Mouse (Mus musculus): ENCODE results near the gene Gm45808.
"Not testable (repeated sequence)": the region's sequence is repeated elsewhere in the genome, so short reads cannot be mapped to it uniquely, and the experiment has no call there.

Gene Gm45808

DNA sequence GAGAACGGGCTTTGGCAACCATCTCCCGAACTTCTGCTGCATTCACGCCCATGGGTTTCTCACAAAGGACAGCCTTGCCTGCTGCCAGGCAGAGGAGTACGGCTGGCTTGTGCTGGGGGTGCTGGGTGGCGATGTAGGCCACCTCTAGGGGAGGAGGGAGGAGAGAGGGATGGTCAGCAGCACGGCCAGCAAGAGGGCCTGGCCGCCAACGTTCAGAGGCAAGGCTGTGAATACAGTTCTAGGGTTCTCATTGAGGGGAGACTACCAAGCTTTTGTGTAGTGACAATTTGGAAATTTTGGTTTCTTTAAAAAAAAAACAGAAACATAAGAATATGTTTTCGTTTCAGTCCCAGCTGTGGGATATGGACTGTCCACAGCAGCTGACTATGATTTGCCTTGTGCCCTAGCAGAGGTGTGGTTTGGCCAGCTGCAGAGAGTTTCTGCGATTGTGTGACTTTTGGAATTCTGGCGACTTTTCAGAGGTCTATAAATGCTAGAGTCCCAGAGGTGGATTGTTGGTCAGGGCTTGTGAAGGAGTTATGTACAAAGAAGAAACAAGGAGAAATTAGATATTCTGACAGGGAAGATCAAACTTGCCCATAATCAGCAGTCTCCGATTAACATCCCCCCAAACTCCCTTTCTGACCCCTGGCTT, at the start of gene Gm45808:
TSS of gene Gm45808 (minus strand) at position 51 of the 655 bp plus-strand sequence.
- DNase-seq, result no peak

DNA sequence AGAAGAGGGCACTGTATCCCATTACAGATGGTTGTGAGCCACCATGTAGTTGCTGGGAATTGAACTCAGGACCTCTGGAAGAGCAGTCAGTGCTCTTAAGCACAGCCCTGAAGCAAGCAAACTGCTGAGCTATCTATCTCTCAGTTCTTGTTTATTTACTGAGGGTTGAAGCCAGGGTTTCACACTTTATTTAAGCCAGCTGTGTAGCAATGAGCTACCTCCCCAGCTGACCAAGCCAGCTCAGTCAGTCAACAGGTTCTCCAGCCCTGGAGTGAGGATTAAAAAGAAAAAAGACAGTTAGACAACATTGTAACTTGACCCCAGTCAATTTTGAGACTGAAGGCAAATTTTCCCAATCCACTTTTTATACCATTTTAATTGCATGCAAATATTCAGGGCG, 49.1 kb upstream of the Gm45808 start:
- no peak for DNase-seq

DNA sequence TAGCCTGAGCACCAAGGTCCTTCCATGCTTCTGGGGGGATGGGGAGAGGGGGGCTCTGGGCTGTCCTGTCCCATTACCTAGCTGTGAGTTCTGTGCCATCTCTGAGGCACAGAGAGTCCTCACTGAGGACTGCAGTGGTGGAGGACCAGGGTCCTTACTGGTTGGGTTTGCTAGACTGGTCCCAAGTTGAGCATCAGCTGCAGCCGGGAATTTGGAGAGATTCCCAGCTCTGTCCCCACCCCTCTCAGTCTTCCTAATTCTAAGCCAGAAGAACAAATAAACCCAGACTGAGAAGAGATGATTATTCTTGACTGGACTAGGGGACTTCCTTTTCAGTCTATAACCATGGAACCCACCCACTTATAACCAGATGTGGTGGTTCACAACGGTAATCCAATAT, 44.0 kb upstream of the Gm45808 start:
- no peak for DNase-seq

DNA sequence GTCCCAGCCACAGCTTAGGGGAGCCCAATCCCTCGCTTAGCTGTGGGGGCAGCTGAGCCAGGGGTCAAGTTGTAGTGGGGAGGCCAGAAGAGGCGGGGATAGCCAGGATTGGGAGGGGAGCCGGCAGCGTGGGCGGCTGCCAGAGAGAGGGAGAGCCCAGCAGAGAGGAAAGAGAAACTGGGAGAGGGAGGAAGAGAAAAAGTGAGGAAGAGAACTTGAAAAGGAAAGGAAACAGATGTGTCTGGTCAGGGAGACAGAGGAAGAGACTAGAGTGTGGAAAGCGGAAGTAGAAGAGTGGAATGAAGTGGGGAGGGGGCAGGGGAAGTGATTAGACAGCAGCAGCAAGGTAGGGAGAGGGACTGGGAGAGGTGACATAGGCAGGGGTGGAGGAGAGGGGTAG, 42.9 kb upstream of the Gm45808 start:
- no peak for DNase-seq

DNA sequence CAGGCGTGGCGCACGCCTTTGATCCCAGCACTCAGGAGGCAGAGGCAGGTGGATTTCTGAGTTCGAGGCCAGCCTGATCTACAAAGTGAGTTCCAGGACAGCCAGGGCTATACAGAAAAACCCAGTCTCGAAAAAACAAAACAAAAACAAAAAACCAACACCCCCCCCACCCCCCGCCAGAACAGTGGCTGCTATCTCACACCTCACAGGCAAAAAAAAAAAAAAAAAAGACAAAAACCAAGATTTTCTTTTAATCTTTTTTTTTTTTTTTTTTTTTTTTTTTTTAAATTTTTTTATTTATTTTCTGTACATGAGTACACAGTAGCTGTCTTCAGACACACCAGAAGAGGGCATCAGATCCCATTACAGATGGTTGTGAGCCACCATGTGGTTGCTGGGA, 40.6 kb upstream of the Gm45808 start:
- not testable (repeated sequence) for DNase-seq

DNA sequence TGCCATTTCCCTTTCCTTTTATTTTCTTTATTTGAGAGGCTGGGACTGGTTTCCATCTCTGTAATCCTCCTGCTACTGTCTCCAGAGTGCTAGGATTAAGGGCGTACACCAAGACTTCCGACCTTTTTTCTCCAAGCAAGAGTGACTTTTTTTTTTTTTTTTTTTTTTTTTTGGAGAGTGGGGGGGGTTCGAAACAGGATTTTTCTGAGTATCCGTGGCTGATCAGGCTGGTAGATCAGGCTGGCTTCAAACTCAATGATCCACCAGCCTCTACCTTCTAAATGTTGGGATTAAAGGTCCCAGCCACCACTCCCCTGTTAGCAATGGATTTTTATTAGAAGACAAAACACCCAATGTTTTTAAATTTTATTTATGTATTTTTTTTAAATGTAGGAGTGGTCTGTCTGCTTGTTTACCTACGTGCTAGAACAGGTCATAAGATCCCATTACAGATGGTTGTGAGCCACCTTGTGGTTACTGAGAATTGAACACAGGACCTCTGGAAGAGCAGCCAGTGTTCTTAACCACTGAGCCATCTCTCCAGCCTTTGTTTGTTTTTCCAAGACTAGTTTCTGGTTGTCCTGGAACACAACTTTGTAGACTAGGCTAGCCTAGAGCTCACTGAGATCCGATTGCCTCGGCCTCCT, 40.0 kb upstream of the Gm45808 start:
- DNase-seq, result peak in 1 of 2 experiments; percentile 43

DNA sequence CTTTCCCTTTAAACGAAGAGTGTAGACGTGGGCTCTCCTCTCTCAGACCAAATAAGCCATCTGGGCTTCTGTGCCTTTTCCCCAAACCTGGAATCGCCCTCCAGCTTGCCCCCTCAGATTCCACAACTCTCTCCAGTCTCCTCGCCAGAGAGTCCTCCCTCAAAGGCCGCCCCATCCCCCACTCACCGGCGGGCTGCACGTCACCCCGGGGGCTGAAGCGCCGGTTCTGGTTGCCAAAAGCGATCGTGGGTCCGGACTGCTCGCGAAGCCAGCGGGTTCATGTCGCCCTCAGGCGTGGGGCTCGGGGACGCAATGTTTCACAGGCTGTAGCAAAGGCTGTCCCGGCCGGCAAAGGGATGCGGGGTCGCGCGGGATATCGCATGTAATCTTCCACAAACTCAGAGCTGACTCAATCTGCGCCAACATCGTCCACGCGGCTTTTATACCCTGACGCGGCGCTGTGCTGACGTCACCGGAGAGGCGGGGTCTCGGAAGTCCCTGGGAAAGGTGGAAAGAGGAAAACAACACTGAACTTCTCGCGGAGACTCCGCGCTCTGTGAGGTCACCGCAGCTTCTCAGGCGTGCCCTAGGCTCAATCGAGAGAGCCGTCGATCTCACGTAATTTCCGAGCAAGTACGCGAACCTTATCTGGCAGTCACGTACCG, 39.3 kb upstream of the Gm45808 start, which contains the start of the genes Ppp1r15a and Plekha4:
TSS of gene Ppp1r15a (minus strand) at position 460 of the 665 bp plus-strand sequence.
TSS of gene Plekha4 (plus strand) at position 522 of the 665 bp plus-strand sequence.
- peak; percentile 97 to 98 for DNase-seq

DNA sequence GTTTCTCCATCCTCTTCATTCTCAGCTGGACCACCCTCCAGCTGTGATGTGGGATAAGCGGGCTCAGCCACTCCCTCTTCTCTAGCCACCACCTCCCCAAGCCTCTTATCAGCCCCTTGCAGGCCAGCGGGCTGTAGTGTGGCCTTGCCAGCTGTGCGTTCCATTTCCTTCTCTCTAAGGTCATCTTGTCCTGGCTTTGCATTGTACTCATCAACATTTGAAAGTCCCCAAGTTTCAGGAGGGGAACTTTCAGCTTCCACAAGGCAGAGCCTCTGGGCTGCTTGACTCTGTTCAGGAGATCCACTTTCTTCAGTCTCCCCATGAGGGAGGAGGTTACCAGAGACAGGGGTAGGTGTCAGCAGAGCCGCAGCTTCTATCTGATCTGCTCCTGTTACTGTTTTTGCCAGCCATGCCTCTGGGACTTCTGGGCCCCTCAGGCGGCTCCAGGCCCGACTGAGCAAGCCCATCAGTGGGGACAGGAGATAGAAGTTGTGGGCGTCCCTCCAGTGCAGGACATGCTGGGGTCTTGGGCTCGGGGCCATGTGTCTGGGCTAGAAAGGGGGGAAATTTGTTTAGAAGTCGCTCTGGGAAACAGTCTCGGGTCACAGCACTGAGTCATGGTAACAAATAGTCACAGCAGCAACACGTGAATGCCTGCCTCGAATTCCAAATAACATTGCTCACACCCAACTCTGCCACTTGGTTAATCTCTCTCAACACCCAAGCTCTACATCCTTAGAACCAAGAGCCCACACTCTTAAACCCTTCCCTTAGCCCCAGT, 38.4 kb upstream of the Gm45808 start:
- DNase-seq, result peak; percentile 39 to 53

DNA sequence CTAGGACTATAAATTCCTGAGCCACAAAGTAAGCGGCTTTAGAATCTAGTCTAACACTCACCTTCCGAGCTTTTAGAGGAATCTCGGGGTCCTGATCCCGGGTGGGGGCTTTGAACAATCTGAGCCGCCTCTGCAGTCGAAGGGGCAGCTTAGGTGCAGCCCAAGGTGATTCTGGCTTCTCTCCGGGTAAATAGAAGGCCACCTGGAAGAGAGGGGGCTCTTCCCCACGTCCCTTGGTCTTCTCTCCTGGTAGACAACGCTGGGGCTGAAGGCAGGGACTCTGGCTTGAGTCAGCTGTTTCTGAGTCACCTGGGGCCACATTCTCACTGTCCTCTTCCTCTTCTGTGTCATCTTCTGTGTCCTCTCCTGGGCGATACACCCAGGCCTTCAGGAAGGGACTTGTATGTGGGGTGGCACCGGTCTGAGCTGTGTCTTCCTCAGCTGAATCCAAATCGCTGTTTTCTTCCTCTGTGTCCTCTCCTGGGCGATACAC, 37.1 kb upstream of the Gm45808 start:
- no peak for DNase-seq

DNA sequence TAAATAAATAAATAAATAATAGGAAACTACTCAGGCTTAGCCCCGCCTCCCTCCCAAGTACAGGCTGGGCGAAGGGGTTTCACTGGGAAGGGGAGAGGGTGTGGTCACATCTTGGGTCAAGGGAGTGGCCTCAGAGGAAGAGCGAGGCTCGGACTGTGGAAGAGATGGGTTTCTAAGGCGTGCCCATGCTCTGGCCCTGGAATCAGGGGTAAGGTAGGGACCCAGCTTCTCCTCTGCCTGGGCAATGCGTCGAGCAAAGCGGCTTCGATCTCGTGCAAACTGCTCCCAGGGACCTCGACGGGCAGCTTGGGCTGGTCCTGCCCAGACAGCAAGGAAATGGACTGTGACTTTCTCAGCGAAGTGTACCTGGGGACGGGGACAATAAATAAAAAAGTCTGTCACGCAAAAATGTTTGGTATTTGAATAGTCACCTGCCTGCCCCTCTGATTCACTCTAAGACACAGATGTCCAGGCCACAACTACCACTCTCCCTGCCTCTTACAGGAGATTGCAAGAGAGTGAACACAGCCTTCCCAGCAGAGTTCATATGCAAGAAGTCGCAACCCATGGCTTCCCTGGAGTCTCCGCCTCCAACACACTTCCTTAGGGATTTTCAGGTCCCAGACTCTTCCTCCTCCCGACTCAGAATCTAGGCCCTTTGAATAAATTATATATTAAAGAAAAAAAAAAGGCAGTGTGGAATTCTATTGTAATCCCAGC, 36.5 kb upstream of the Gm45808 start:
- DNase-seq, result no peak

DNA sequence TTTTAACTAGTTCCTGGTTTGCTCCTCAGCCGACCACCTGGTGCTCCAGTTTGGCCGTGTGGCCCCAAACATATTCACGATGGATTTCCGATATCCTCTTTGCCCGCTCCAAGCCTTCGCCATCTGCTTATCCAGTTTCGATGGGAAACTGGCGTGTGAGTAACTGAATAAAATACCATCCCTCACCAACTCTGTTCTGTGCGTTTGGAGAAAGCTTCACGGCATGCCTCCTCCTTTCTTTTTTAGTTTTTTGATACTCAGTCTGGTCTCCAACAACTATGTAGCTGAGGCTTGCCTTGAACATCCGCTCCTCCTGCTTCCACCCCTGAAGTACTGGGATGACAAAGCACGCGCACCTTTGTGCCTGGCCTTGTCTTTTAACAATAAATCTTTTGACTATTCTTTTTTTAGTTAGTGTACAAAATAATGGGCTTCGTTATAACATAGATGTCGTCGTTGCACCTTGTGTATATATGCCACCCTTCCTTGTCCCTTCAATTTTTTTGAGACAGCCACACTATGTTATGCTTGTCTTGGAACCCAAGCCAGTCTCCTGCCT, 35.7 kb upstream of the Gm45808 start:
- no peak for DNase-seq

DNA sequence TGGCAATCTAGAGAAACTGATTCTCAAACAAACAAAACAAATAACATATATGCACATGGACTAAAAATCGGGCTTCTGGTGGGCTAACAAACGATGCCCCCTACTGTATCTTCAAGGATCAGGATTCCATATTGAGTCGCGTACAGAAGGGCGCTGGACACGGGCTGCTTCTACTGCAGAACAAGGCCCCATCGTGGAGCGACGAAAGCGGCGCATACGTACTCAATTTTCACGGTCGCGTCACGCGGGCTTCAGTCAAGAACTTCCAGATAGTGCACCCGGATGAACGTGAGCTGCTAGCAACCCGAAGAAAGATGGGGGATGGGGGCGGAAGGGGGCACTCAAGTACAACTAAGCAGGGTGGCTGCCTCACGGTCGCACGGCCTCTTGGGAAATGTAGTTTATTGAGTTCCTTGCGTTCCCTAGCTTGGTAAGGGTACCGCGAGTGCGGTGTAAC, 35.1 kb upstream of the Gm45808 start:
- DNase-seq, result peak; percentile 94 to 96

DNA sequence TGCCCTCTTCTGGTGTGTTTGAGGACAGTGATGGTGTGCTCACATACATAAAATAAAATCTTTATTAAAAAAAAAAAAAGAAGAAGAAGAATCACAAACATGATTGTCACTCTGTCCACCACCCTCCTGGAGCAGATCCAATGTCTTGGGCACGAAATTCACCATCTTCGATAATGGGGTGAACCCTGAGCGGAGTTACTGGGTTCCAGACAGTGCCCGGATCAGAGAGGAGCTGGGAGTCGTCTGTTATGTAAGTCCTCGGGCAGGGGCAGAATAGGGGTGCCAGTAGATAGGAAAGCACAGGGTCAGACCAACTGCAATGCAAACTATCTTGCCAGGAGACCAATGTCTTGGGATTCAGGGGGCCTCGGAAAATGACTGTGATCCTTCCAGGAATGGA, 34.0 kb upstream of the Gm45808 start:
- peak in 1 of 2 experiments; percentile 35 for DNase-seq

DNA sequence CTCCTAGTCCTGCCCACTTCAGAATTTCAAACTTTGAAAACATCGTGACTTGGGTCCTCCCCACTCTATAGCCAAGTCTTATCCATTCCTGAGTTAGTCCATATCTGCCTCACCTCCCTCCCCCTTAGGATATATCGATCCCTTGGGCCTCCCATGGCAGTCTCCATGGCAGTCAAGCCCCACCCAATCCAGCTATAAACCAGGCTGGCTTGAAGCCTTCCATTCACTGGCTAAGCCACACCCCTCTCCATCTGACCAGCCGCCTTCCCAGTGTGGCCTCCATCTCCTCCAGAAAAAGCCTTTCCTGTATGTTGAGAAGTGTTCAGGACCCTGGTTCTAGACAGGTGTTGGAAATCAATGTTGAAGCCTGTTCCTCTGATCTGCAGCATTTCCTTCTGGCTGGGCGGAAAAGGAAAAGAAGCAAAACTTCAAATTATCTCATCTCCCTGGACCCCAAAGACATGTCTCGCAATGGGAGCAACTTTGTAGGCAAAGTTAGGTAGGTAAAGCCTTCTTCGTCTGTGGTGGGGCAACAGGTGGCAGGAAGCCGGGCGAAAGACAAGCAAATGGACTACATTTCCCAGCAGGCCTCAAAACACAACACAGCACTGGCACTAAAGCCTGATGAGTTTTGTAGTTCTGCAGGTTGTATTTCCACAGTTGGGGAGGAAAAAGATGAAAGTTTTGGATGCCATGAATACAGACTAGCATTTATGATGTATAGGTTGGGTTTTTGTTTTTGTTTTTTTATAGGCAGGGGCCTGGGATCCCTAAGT, 32.9 kb upstream of the Gm45808 start:
- DNase-seq, result peak; percentile 44 to 46

DNA sequence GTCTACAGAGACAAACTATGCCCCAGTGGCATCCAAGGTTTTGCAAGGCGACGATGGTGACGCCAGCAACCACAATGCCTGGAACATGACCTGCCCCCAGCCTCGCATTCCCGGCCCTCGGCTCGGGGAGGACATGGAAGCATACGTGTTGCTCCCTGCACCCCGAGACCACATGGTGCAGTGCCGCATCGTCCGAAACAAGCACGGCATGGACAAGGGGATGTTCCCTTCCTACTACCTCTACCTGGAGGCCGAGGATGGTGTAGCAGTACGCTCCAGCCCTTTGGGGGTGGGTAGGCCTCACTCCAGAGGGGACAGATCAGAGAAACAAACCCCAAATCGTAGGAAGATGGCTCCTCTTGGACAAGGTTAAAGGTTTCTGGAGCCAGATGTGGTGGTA, 32.0 kb upstream of the Gm45808 start:
- no peak for DNase-seq

DNA sequence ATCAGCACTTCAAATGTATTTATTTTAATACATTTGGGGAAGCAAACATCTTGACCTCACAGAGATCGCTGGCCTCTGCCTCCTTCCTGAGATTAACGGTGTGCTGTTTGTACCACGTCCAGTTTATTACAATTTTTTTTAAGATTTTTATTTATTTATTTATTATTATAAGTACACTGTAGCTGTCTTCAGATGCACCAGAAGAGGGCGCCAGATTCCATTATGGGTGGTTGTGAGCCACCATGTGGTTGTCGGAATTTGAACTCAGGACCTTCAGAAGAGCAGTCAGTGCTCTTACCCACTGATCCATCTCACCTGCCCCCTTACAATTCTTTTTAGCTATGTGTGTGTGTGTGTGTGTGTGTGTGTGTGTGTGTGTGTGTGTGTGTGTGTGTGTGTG, 30.2 kb upstream of the Gm45808 start:
- DNase-seq, result not testable (repeated sequence)

DNA sequence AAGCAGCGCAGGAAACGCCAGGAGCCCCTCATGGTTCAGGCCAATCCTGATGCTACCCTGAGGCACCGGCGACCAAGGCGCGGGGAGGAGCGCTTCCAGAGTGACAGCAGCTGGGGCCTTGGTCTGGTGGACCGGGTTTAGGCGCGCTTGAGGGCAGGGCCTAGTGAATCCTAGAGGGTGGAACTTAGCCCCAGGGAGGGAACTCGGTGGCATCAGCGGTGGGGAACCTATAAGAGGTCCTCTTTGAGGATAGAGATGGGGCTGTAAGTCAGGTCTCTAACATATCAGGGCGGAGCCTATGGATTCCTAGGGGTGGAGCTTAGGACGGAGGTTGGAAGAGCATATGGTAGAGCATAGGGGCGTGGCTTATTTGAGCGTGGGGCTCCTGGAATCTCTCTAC, 28.8 kb upstream of the Gm45808 start:
- no peak for DNase-seq

DNA sequence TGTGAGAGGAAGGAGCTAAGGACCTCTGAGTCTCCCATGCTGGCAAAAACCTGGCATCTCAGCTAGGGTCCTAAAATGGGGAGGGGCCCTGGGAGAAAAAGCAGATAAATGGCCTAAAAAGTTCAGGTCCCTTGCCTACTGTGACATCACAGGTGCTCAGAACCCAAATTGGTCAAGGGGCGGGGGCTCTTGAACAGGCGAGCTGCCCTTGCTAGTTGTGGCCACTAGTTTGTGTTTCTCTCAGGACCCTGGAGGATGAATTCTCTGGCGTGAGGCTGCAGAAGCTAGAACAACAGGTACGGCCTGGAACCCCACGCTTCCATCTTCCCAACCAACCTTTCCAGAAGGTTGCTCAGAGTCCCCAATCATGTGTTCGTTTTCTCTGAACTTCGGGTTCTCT, 27.8 kb upstream of the Gm45808 start:
- no peak for DNase-seq

DNA sequence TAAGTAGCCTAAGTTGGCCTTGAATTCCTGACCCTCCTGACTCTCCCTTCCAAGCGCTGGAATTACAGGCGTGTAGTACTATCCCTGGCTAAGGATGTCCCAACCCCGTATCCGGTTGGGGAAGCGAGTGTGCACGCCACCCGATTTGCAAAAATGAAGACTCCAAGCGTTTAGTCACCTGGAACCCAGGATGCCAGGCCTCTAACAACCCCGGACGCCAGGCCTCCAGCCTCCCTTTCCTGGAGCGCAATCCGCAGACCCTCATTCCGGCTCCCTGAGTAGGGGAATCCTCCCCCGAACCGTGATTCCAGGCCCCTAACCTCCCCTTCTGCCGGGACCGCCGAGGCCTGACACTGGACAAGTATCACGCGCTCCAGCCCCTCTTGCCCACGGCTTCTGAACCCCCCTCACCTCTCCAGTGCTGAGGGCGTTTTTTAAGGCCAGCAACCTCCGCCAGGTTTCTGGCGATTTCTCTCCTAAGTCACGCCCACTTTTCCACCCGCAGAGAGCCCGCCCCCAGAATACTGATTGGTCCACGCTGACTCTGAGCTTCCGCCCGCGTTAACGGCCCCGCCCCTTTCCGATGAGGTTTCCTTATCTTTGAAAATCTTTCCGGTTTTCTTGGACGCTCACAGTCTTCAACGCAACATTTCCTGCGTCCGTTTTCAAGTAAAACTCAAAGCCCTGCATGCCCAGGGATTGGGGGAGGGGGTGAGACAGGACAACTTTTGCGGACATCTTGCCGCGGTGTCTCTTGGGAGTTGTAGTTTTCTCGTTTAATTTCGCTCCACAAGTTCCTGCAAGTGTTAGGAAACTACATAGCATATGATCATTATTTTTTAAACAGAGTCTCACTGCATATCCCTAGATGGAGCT, 23.5 kb upstream of the Gm45808 start, which contains the start of gene Nucb1:
TSS of gene Nucb1 (minus strand) at position 495 of the 876 bp plus-strand sequence.
- peak; percentile 97 for DNase-seq

All from cerebellum, postnatal 10 days (tissue).